Mouse (Mus musculus): ENCODE measurements around the gene Podnl1.

DNA sequence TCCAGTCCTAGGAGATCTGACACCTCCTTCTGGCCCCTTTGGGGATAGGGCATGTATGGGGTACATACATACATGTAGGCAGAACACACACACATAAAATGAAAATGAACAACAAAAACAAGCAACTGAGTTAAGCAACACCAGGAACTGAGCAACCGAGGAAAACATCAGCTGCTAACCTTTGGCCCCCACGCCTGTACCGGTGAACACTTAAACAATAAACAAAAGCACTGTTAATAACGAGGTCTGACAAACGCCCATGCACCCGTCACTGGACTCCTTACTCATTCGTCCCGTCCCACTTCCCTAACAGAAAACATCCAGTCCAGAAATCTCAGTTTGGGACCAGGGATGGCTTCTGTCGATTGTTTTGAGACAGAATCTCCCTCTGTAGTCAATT lies 36.5 kb upstream of the Podnl1 start:
- TF ChIP-seq CTCF (IDR thresholded peaks at IDR 0.05; ENCODE audit: low read depth) (no peak), EP300 (IDR thresholded peaks at IDR 0.05; ENCODE audit: low read depth) (no peak)
